Mouse (Mus musculus) cerebellum, adult 2 months (tissue): ENCODE data around the gene Hivep3. TPM values are rescaled to one million over a fixed set of nuclear protein-coding genes. Genes with fewer than 3 reads are reported as not detected.

ENCODE experiments used
- DNase-seq, 2 experiments: peaks; one replicate each; pipeline ENCODE4 v3.0.0; 2021
- H3K27ac ChIP-seq: fragments of 200-500 bp; 2 replicates; pipeline ENCODE4 v1.5.1; 2012; ENCODE audit warnings: low read length, control low read depth, inconsistent platforms; ENCODE audit not compliant: insufficient read depth
- H3K27me3 ChIP-seq: fragments of 200-500 bp; 2 replicates; pipeline ENCODE4 v1.6.1; 2012; ENCODE audit warnings: inconsistent platforms, mild to moderate bottlenecking, low read length, moderate library complexity; ENCODE audit not compliant: control insufficient read depth, insufficient read depth
- H3K4me1 ChIP-seq: fragments of 200-500 bp; 2 replicates; pipeline ENCODE4 v1.6.1; 2011; ENCODE audit warnings: low read length; ENCODE audit not compliant: control insufficient read depth, insufficient read depth
- H3K4me3 ChIP-seq: fragments of 200-500 bp; replicated peaks from 2 replicates; pipeline ENCODE3; 2011; ENCODE audit warnings: mild to moderate bottlenecking, low read depth, low read length, control low read depth; ENCODE audit not compliant: insufficient read depth
- CTCF ChIP-seq: fragments of 200-500 bp; IDR thresholded peaks from 2 replicates; pipeline ENCODE4 v1.5.1; 2011; ENCODE audit warnings: low read depth, mild to moderate bottlenecking, control low read depth, low read length, moderate library complexity, borderline replicate concordance; ENCODE audit not compliant: insufficient read depth
- POLR2A ChIP-seq: fragments of 200-500 bp; IDR thresholded peaks from 2 replicates; pipeline ENCODE4 v1.6.1; 2011; ENCODE audit warnings: low read length, control low read depth, borderline replicate concordance; ENCODE audit not compliant: insufficient read depth
- WGBS: fragments of 180-500 bp; shearing (Covaris S2); methylation state at CpG from one replicate; pipeline ENCODE4 v1.1.7; 2018; 5-methylcytosine and 5-hydroxymethylcytosine counted together
- polyA plus RNA-seq: library from polyadenylated mRNA; depleted of rRNA; stranded (reverse); fragments of >200 nt; gene quantifications from 2 replicates; pipeline ENCODE4 v1.2.3, GENCODE M21; 2012

The Hivep3 gene
- polyA plus RNA-seq, 1 experiment: 36.8 TPM

- H3K4me3 ChIP-seq: no peak overlapping the region
- 43% methylated on average over 3 of the region's 3 CpGs for WGBS
These were observed 110.7 kb downstream of the Hivep3 start for GRCm38 (mm10) chr4:119844267-119844666.

GRCm38 (mm10) chr4:119845596-119846161 is 112.1 kb downstream of the Hivep3 start:
- no peak overlapping the region for H3K27ac ChIP-seq
- H3K4me3 ChIP-seq: no peak overlapping the region

More at GRCm38 (mm10) chr4:119844267-119844666, 110.7 kb downstream of the Hivep3 start:
- H3K4me1 ChIP-seq: peaks cover 10% of the 10 kb centered on the region; the same call in 1 of the 2 replicates
- no peak overlapping the region for H3K27ac ChIP-seq
- H3K27me3 ChIP-seq: no peaks in the 10 kb centered on the region
- TF ChIP-seq CTCF (no peak), POLR2A (no peak)
- no peak for DNase-seq

GRCm38 (mm10) chr4:119852483-119852882 is 118.9 kb downstream of the Hivep3 start:
- WGBS: 85% methylated on average over 8 of the region's 8 CpGs

More at GRCm38 (mm10) chr4:119845596-119846161, 112.1 kb downstream of the Hivep3 start:
- TF ChIP-seq POLR2A (no peak), CTCF (no peak)
- Histone ChIP-seq H3K27me3 (no peaks in the 10 kb centered on the region), H3K4me1 (peaks cover 12% of the 10 kb centered on the region)
- WGBS: 55% methylated on average over 3 of the region's 3 CpGs
- DNase-seq: no peak

GRCm38 (mm10) chr4:119854307-119855144 is 120.9 kb downstream of the Hivep3 start:
- no peak overlapping the region for H3K27ac ChIP-seq
- 75% methylated on average over 9 of the region's 9 CpGs for WGBS
- H3K27me3 ChIP-seq: no peaks in the 10 kb centered on the region
- H3K4me3 ChIP-seq: no peak overlapping the region
- H3K4me1 ChIP-seq: peaks cover 21% of the 10 kb centered on the region
- no peak for DNase-seq
- no peak for TF ChIP-seq POLR2A

More at GRCm38 (mm10) chr4:119852483-119852882, 118.9 kb downstream of the Hivep3 start:
- H3K27ac ChIP-seq: no peak overlapping the region
- TF ChIP-seq POLR2A: no peak
- TF ChIP-seq CTCF: no peak
- DNase-seq: no peak
- no peaks in the 10 kb centered on the region for H3K27me3 ChIP-seq
- no peak overlapping the region for H3K4me3 ChIP-seq
- peaks cover 12% of the 10 kb centered on the region for H3K4me1 ChIP-seq

DNA sequence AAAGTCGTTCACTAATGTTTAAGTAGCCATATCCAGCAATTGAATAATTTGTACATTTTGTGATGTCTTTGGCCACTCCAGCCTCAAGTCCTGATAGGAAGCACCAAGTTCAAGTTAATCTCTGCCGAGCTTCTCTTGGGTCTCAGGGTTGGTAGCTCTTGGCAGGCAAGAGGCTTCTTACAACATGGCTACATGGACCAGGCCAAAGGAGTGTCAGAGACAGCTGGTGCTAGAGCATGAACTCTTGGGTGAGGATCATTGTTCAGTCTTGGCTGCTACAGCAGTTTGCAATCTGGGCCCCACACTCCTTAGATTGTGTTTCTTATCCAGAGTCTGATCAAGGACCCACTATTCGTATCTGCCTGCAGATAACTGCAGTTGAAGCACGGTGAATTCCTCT is 125.9 kb downstream of the Hivep3 start:
- peaks cover 35% of the 10 kb centered on the region for H3K4me1 ChIP-seq
- no peak for TF ChIP-seq POLR2A
- TF ChIP-seq CTCF: no peak
- no peaks in the 10 kb centered on the region for H3K27me3 ChIP-seq
- WGBS: 52% methylated on average over 4 of the region's 4 CpGs
- DNase-seq: peak in 1 of 2 experiments; percentile 29
- no peak overlapping the region for H3K27ac ChIP-seq
- no peak overlapping the region for H3K4me3 ChIP-seq

GRCm38 (mm10) chr4:119861001-119861400 is 127.4 kb downstream of the Hivep3 start:
- Histone ChIP-seq H3K4me1 (peaks cover 38% of the 10 kb centered on the region), H3K4me3 (no peak overlapping the region), H3K27me3 (no peaks in the 10 kb centered on the region), H3K27ac (no peak overlapping the region)
- no peak for DNase-seq
- WGBS: 40% methylated on average over 4 of the region's 4 CpGs
- TF ChIP-seq CTCF: no peak
- TF ChIP-seq POLR2A: no peak

GRCm38 (mm10) chr4:119865827-119866455 is 132.4 kb downstream of the Hivep3 start:
- WGBS: 32% methylated on average over 3 of the region's 3 CpGs

More at GRCm38 (mm10) chr4:119865827-119866455, 132.4 kb downstream of the Hivep3 start:
- Histone ChIP-seq H3K27me3 (no peaks in the 10 kb centered on the region), H3K4me1 (peaks cover 49% of the 10 kb centered on the region), H3K27ac (no peak overlapping the region), H3K4me3 (no peak overlapping the region)
- no peak for DNase-seq
- TF ChIP-seq POLR2A (no peak), CTCF (no peak)
